Mouse (Mus musculus) heart, embryonic 13.5 days (tissue): ENCODE measurements around the gene Cd34. TPM values are rescaled to one million over a fixed set of nuclear protein-coding genes. Genes with fewer than 3 reads are reported as not detected.

ENCODE experiments used
- polyA plus RNA-seq: library from polyadenylated mRNA; unstranded; fragments of >200 nt; fragmentation: Nextera tagmentation; extraction: Ambion mirVana; gene quantifications from 2 replicates; pipeline ENCODE4 v1.2.1, GENCODE M21; 2015

Gene Cd34
- polyA plus RNA-seq, 1 experiment from 2014 or later = 84.7 TPM

Other genes starting within 250 kb of the Cd34 start
- gene Cd46, start 153.4 kb downstream of the Cd34 start, polyA plus RNA-seq = 0.47 and 1.0 TPM in 2 replicates
- gene Cr1l, start 192.8 kb downstream of the Cd34 start, polyA plus RNA-seq = 58.9 and 62.2 TPM in 2 replicates
- 0.15 and 0.33 TPM in 2 replicates for gene Cr2, start 237.9 kb downstream of the Cd34 start, polyA plus RNA-seq